Mouse (Mus musculus) neural tube, embryonic 15.5 days (tissue): ENCODE measurements at regions not wholly inside any gene's neighbourhood (a gene's known extent, or its start where the extent isn't known, plus 50 kb on each side); places are given as distances from the start of the nearest gene placed in this dataset.

Experiments used
- ATAC-seq: fragments of 200-750 bp; cut with Nextera tagmentation; 2 replicates; pipeline ENCODE4 v1.8.0; 2017; ENCODE audit warnings: mild to moderate bottlenecking, moderate TSS enrichment, moderate library complexity; ENCODE audit not compliant: low FRiP score
- H3K27ac ChIP-seq: fragments of 300-500 bp; sonication (generic); replicated peaks from 2 replicates; pipeline ENCODE4 v1.5.1; 2015; ENCODE audit warnings: mild to moderate bottlenecking, inconsistent platforms
- H3K27me3 ChIP-seq: fragments of 300-500 bp; sonication (generic); replicated peaks from 2 replicates; pipeline ENCODE4 v1.6.1; 2015; ENCODE audit warnings: inconsistent platforms
- H3K36me3 ChIP-seq: fragments of 300-500 bp; sonication (generic); 2 replicates; pipeline ENCODE4 v1.6.1; 2015; ENCODE audit warnings: inconsistent platforms
- H3K4me1 ChIP-seq: fragments of 300-500 bp; sonication (generic); 2 replicates; pipeline ENCODE4 v1.6.1; 2015; ENCODE audit warnings: inconsistent platforms
- H3K4me2 ChIP-seq: fragments of 300-500 bp; sonication (generic); 2 replicates; pipeline ENCODE4 v1.6.1; 2015; ENCODE audit warnings: inconsistent platforms, mild to moderate bottlenecking, moderate library complexity
- H3K4me3 ChIP-seq: fragments of 300-500 bp; sonication (generic); replicated peaks from 2 replicates; pipeline ENCODE4 v1.5.1; 2015; ENCODE audit warnings: mild to moderate bottlenecking, inconsistent platforms
- H3K9ac ChIP-seq: fragments of 300-500 bp; sonication (generic); replicated peaks from 2 replicates; pipeline ENCODE4 v1.6.1; 2015; ENCODE audit warnings: mild to moderate bottlenecking, inconsistent platforms
- H3K9me3 ChIP-seq: fragments of 300-500 bp; sonication (generic); replicated peaks from 2 replicates; pipeline ENCODE4 v1.6.1; 2016; ENCODE audit warnings: inconsistent platforms
- WGBS: fragments of 180-500 bp; shearing (Covaris S2); methylation state at CpG from one replicate; pipeline ENCODE4 v1.1.7; 2015; ENCODE audit warnings: mixed read lengths; 5-methylcytosine and 5-hydroxymethylcytosine counted together

DNA sequence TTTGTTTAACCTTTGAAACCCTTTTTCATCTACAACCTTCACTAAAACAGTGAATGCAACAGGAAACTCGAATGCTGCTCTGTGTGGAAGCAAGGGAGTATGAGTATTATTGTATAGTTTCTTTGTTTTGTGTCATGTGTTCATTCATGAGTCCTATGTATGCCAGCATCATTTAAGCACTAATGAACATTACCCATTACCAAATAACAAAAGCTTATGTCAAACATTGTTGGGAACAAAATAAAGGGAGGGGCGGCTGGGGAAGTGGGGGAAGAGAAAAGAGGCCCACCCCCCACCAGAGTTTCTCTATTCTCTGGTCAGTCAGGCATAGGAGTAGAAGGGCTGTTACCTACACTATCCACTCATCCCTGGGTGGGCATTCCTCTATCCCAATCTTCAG, 642.5 kb downstream of the Actr3 start:
- 66% methylated on average over 2 of the region's 2 CpGs for WGBS
- Histone ChIP-seq H3K4me1 (no peaks in the 10 kb centered on the region), H3K27me3 (no peaks in the 10 kb centered on the region), H3K36me3 (no peaks in the 10 kb centered on the region), H3K4me2 (no peak overlapping the region), H3K9me3 (no peaks in the 10 kb centered on the region), H3K27ac (no peak overlapping the region), H3K4me3 (no peak overlapping the region), H3K9ac (no peak overlapping the region)
- ATAC-seq, result no peak

DNA sequence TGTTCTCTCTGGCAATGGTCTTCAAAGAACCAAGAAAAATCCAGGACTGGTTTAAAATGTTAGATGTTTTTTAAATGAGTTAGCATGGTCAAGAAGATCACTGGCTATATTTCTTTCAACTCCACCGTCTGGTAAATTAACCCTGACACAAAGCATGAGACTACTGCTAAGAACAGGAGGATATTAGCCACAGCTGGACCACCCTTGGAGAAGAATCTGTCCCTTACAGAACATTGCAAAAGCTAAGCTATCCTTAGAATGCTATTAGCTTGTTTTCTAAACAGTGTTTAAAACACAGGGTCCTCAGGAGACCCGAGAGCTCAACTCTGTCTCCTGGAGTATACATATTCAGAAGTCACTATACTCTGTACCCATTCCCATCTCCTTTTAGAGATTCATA, 644.9 kb downstream of the Actr3 start:
- Histone ChIP-seq H3K4me2 (no peak overlapping the region), H3K9ac (no peak overlapping the region), H3K4me3 (no peak overlapping the region), H3K36me3 (no peaks in the 10 kb centered on the region), H3K27ac (no peak overlapping the region), H3K9me3 (no peaks in the 10 kb centered on the region), H3K4me1 (no peaks in the 10 kb centered on the region), H3K27me3 (no peaks in the 10 kb centered on the region)
- no peak for ATAC-seq
- 65% methylated on average over 2 of the region's 2 CpGs for WGBS

DNA sequence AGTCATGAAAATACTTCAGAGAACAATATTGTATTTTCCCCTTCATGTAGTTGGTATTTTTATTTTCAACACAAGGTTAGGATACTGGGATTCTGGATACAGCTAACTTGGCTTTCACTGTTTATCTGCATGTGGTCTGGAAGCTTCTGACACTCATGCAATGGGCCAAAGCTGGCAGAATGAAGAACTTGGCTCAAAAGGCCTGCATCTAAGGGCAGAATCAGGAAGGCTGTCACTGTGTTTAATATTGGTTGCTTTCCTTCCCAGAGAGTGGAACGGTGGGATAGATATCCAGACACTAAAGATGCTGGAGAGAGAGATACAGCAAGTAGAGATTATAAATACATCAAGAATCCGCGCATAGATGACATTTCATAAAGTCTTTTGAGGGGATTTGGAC, 645.4 kb downstream of the Actr3 start:
- no peak for ATAC-seq
- H3K9me3 ChIP-seq, result no peaks in the 10 kb centered on the region
- no peaks in the 10 kb centered on the region for H3K27me3 ChIP-seq
- H3K36me3 ChIP-seq, result no peaks in the 10 kb centered on the region
- H3K4me3 ChIP-seq, result no peak overlapping the region
- H3K9ac ChIP-seq, result no peak overlapping the region
- H3K4me1 ChIP-seq, result no peaks in the 10 kb centered on the region
- WGBS, result 88% methylated on average over 3 of the region's 3 CpGs
- no peak overlapping the region for H3K27ac ChIP-seq
- H3K4me2 ChIP-seq, result no peak overlapping the region

DNA sequence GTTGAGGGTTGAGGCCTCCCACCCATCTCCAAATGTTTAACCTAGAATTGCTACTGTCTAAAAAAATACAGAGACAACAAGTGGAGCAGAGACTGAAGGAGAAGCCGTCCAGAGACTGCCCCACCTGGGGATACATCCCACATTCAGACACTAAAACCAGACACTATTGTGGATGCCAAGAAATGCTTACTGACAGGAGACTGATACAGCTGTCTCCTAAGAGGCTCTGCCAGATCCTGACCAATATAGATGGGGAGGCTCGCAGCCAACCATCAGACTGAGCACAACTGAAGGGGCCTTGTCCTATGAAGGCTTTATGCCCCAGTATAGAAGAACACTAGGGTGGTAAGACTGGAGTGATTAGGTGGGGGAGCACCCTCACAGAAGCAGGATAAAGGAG, 652.5 kb downstream of the Actr3 start:
- Histone ChIP-seq H3K27ac (no peak overlapping the region), H3K36me3 (no peaks in the 10 kb centered on the region), H3K4me3 (no peak overlapping the region), H3K27me3 (no peaks in the 10 kb centered on the region), H3K9me3 (no peaks in the 10 kb centered on the region), H3K4me2 (no peak overlapping the region), H3K9ac (no peak overlapping the region), H3K4me1 (no peaks in the 10 kb centered on the region)
- ATAC-seq, result no peak
- 78% methylated on average over 2 of the region's 2 CpGs for WGBS

DNA sequence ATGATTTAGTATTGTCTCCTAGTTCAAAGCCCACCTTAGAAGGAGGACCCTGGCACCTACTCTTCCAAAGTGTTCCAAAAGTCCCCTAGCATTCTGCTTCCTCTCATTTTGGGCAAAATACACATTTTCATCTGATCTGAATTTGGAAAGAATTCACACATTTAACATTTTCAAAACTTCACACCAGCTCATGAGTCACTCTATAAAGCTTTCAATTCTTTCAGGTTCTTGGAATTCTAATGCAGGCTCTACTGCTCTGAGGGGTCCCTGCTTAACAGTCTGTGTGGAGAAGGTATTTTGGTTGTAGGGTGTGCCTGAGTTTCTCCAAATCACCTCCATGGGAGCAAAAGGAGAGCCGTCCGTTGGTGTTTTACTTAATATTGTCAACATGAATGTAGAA, 657.8 kb downstream of the Actr3 start:
- Histone ChIP-seq H3K4me2 (no peak overlapping the region), H3K4me3 (no peak overlapping the region), H3K27ac (no peak overlapping the region), H3K27me3 (no peaks in the 10 kb centered on the region), H3K4me1 (no peaks in the 10 kb centered on the region), H3K9me3 (no peaks in the 10 kb centered on the region), H3K36me3 (no peaks in the 10 kb centered on the region), H3K9ac (no peak overlapping the region)
- no peak for ATAC-seq
- whole genome bisulfite sequencing, result 99% methylated on average over 2 of the region's 2 CpGs

DNA sequence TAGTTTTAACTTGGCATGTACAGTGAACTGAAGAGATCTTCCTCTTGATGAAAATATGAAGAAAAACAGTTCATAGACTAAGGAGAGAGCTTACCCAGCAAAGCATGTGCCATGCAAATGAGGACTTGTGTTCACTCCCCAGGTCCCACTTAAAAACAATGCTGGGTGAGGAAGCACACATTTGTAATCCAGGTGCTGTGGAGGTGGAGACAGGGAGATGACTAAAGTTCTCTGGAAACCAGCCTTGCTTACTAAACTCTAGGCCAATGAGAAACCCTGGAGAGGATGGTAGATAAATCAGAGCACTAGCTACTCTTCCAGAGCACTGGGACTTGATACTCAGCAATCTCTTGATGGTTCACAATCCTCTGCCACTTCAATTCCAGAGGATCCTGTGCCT, 678.8 kb downstream of the Actr3 start:
- Histone ChIP-seq H3K36me3 (no peaks in the 10 kb centered on the region), H3K4me3 (no peak overlapping the region), H3K4me2 (no peak overlapping the region), H3K27me3 (no peaks in the 10 kb centered on the region), H3K9me3 (no peaks in the 10 kb centered on the region), H3K9ac (no peak overlapping the region), H3K27ac (no peak overlapping the region), H3K4me1 (no peaks in the 10 kb centered on the region)
- ATAC-seq, result no peak

DNA sequence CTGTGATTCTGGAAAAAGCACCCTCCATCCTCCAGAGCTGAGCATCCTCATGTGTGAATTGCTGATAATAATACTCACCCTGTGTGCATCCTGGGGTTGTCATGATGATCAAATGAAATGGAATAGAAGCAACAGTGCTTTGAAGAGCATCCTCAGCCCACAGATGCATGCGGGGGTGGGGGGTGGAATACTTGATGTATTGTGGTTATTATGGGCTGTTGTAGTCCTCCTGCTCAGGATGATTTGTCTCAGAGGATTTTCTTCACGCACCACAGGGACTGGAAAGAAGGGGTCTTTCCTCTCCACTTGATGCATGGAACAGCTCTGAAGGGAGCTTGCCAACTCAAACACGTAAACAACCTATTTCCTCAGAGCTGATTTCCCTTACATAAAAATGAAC, 694.4 kb upstream of the Dpp10 start:
- WGBS, result 63% methylated on average over 3 of the region's 3 CpGs
- no peak overlapping the region for H3K9ac ChIP-seq
- ATAC-seq, result no peak
- no peaks in the 10 kb centered on the region for H3K9me3 ChIP-seq
- H3K27ac ChIP-seq, result no peak overlapping the region
- no peaks in the 10 kb centered on the region for H3K4me1 ChIP-seq
- no peaks in the 10 kb centered on the region for H3K27me3 ChIP-seq
- H3K36me3 ChIP-seq, result no peaks in the 10 kb centered on the region
- no peak overlapping the region for H3K4me2 ChIP-seq
- no peak overlapping the region for H3K4me3 ChIP-seq

DNA sequence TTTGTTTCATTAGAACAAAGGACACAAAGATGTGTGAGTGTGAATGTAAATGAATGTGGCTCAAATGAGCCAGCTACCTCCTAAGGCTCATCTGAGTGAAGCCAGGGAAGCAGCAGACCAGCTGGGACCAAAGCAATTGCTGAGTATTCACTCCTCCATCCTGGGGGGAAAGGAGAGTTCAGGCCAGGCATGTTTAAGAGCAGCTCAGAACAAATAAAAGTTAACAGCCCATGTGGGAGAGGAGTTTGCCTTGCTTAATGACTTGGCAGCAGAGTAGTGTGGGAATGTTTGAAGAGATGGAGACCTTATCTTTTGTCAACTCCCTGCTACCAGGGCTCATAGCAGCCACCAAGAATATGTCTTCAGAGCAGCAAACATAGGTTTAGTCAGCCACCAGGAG, 685.0 kb upstream of the Dpp10 start:
- H3K9ac ChIP-seq, result no peak overlapping the region
- H3K36me3 ChIP-seq, result no peaks in the 10 kb centered on the region
- H3K27me3 ChIP-seq, result no peaks in the 10 kb centered on the region
- no peaks in the 10 kb centered on the region for H3K4me1 ChIP-seq
- no peaks in the 10 kb centered on the region for H3K9me3 ChIP-seq
- H3K4me3 ChIP-seq, result no peak overlapping the region
- no peak overlapping the region for H3K27ac ChIP-seq
- no peak overlapping the region for H3K4me2 ChIP-seq
- peak; percentile 57; the same call in 1 of the 2 replicates for ATAC-seq

DNA sequence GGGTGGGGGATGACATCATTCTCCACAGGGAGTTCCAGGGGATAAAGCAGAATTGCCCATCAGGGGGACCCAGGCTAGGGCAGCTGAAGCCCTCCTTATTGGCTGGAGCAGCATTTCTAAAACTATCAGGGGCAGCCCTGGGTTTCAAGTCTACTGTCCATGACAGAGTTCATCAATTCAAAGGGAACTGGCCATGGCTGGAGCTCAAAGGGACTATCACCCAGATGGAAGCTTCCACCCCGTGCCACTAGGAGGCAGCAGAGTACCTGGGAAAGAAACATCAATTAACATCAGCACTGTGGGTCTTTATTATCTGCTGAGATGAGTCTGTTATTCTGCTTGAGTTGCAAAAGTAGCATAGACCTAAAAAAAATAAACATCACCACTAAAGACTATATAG, 672.7 kb upstream of the Dpp10 start:
- WGBS, result 0% methylated on average over 1 of the region's 1 CpGs
- ATAC-seq, result no peak

DNA sequence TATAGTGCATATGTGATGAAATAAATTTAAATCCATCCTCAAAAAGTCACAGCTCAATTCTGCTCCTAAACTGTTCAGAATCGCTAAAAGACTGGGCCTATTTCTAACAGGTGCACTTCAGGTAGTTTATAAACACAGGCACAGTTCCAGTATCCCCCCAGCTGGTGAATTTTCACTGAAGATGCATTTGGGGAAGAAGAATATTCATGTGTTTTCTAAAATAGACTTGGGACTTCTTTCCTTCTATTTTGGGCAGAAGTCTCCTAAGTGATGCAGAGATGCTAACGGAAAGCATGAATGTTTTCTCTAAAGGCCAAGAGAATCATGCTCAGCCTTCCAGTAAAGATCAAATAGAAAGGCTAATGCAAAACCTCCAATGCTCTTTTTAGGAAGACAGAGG, 660.9 kb upstream of the Dpp10 start:
- 87% methylated on average over 2 of the region's 2 CpGs for WGBS
- H3K4me3 ChIP-seq, result no peak overlapping the region
- H3K9ac ChIP-seq, result no peak overlapping the region
- no peak overlapping the region for H3K4me2 ChIP-seq
- no peaks in the 10 kb centered on the region for H3K36me3 ChIP-seq
- no peaks in the 10 kb centered on the region for H3K4me1 ChIP-seq
- no peaks in the 10 kb centered on the region for H3K9me3 ChIP-seq
- no peak overlapping the region for H3K27ac ChIP-seq
- H3K27me3 ChIP-seq, result no peaks in the 10 kb centered on the region
- no peak for ATAC-seq

More for the DNA sequence above, 672.7 kb upstream of the Dpp10 start:
- no peaks in the 10 kb centered on the region for H3K27me3 ChIP-seq
- no peaks in the 10 kb centered on the region for H3K9me3 ChIP-seq
- no peak overlapping the region for H3K4me3 ChIP-seq
- H3K27ac ChIP-seq, result no peak overlapping the region
- no peaks in the 10 kb centered on the region for H3K4me1 ChIP-seq
- H3K4me2 ChIP-seq, result no peak overlapping the region
- H3K36me3 ChIP-seq, result no peaks in the 10 kb centered on the region
- no peak overlapping the region for H3K9ac ChIP-seq

DNA sequence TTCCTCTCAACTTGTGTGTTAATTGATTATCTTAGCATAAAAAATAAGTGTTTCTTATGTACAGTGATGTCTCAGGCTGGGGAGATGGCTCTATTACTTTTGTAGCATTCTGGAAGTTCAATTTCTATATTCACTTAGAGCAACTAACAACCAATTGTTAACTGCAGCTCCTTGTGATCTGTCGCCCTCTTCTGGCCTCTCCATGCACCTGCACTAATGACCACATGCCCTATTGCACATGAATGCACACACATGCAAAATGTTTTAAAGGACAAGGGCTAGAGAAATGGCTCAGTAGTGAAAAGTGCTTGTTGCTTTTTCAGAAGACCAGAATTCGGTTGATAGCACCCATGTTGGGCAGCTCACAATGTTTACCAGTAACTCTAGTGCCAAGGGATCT, 629.1 kb upstream of the Dpp10 start:
- Histone ChIP-seq H3K4me2 (no peak overlapping the region), H3K36me3 (no peaks in the 10 kb centered on the region), H3K27ac (no peak overlapping the region), H3K9ac (no peak overlapping the region), H3K9me3 (no peaks in the 10 kb centered on the region), H3K4me3 (no peak overlapping the region), H3K27me3 (no peaks in the 10 kb centered on the region), H3K4me1 (no peaks in the 10 kb centered on the region)
- no peak for ATAC-seq
- WGBS, result 33% methylated on average over 2 of the region's 2 CpGs

DNA sequence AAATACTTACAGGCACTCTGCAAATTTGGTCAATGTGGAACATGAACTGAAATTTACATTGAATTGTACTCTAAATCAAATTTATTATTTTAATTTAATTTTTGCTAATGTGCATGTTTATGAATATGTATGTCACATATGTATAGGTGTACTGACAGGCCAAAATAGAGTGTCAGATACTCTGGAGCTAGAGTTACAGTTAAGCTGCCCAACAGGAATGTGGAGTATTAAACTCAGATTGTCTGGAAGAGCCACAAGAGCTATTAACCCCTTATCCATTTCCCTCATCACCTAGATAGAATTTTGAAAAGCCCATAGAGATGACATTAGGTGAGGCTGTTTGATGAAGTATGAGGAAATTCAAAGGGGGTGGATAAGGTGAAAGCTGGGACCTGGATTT, 607.5 kb upstream of the Dpp10 start:
- no peaks in the 10 kb centered on the region for H3K9me3 ChIP-seq
- H3K4me3 ChIP-seq, result no peak overlapping the region
- no peaks in the 10 kb centered on the region for H3K27me3 ChIP-seq
- H3K9ac ChIP-seq, result no peak overlapping the region
- H3K4me2 ChIP-seq, result no peak overlapping the region
- no peaks in the 10 kb centered on the region for H3K4me1 ChIP-seq
- ATAC-seq, result no peak
- no peak overlapping the region for H3K27ac ChIP-seq
- no peaks in the 10 kb centered on the region for H3K36me3 ChIP-seq

DNA sequence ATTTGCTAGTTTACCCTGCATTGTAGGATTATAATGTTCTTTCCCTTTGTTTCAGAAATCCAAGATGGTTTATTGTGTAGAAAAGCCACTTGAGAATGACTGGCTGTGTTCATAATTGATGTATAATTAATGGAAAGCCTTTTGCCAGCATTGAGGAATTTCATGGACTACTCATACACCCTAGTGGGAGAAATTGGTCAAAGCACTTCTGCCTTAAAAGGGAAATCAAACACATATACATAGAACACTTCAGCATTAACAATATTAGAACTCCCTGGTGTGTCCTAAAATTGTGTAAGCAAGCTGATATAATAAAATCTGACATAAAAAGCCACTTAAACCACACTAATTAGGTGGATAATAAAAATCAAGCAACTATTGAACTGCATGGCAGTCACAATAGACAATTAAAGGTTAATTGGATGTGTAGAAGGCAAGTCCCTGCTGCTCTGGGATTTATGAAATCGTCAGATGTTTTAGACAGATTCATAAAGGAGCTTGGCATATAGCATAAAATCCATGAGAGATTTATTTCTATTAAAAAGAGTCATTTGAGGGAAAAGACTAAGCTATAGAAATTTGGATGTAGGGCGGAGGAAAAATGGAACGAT, 607.0 kb upstream of the Dpp10 start:
- Histone ChIP-seq H3K36me3 (no peaks in the 10 kb centered on the region), H3K27me3 (no peaks in the 10 kb centered on the region), H3K4me1 (no peaks in the 10 kb centered on the region), H3K4me3 (no peak overlapping the region), H3K4me2 (no peak overlapping the region), H3K27ac (no peak overlapping the region), H3K9me3 (no peaks in the 10 kb centered on the region), H3K9ac (no peak overlapping the region)
- ATAC-seq, result peak; percentile 66
- WGBS, result 45% methylated on average over 3 of the region's 3 CpGs
